Mouse (Mus musculus) myocyte (in vitro differentiated cells): ENCODE data around the gene Rspo1.
A peak's percentile ranks its signal among the peaks of the same experiment; 100 is the strongest.

ENCODE experiments used
- MAX ChIP-seq: IDR thresholded peaks from one replicate; pipeline ENCODE4 v1.6.1; 2011; ENCODE audit warnings: low read depth, mild to moderate bottlenecking, control low read depth
- MYOD1 ChIP-seq, 3 experiments: IDR thresholded peaks; one replicate each; pipeline ENCODE4 v1.6.1; 2011; ENCODE audit warnings: control low read depth in 2 of 3, low read depth in 2 of 3, mild to moderate bottlenecking in 2 of 3, moderate library complexity in 1 of 3; ENCODE audit not compliant: insufficient read length in 2 of 3, control insufficient read depth in 1 of 3
- MYOG ChIP-seq, 3 experiments: IDR thresholded peaks; one replicate each; pipeline ENCODE4 v1.6.1; 2011; ENCODE audit warnings: control low read depth in 2 of 3, low read depth in 2 of 3, mild to moderate bottlenecking in 2 of 3; ENCODE audit not compliant: insufficient read length in 2 of 3, control insufficient read depth in 1 of 3, insufficient read depth in 1 of 3
- POLR2A ChIP-seq: IDR thresholded peaks from one replicate; pipeline ENCODE4 v1.6.1; 2011; ENCODE audit warnings: low read depth, mild to moderate bottlenecking, control low read depth, moderate library complexity; ENCODE audit not compliant: insufficient read length
- POLR2AphosphoS2 ChIP-seq: IDR thresholded peaks from one replicate; pipeline ENCODE4 v1.6.1; 2011; ENCODE audit warnings: low read depth, control low read depth; ENCODE audit not compliant: insufficient read length
- REST ChIP-seq: IDR thresholded peaks from one replicate; pipeline ENCODE4 v1.6.1; 2011; ENCODE audit warnings: mild to moderate bottlenecking, control low read depth, moderate library complexity; ENCODE audit not compliant: insufficient read depth, insufficient read length
- TCF12 ChIP-seq: IDR thresholded peaks from one replicate; pipeline ENCODE4 v1.6.1; 2011; ENCODE audit warnings: mild to moderate bottlenecking, control low read depth; ENCODE audit not compliant: poor library complexity, insufficient read depth, severe bottlenecking
- TCF3 ChIP-seq: IDR thresholded peaks from one replicate; pipeline ENCODE4 v1.6.1; 2011; ENCODE audit warnings: low read depth, control low read depth; ENCODE audit not compliant: insufficient read length
- USF1 ChIP-seq: IDR thresholded peaks from one replicate; pipeline ENCODE4 v1.6.1; 2011; ENCODE audit warnings: low read depth, mild to moderate bottlenecking, control low read depth, moderate library complexity

GRCm38 (mm10) chr4:125029891-125030614 is 43.8 kb downstream of the Rspo1 start:
- TF ChIP-seq TCF3 (no peak), POLR2A (peak; percentile 97), USF1 (no peak), MYOG (IDR thresholded peaks at IDR 0.05; ENCODE audit: control insufficient read depth in 1 of 3, insufficient read depth in 1 of 3, insufficient read length in 2 of 3, low read depth in 2 of 3) (peak in 1 of 3 experiments; percentile 7), MAX (no peak), MYOD1 (IDR thresholded peaks at IDR 0.05; ENCODE audit: control insufficient read depth in 1 of 3, insufficient read length in 2 of 3, low read depth in 2 of 3) (peak in 1 of 3 experiments; percentile 35), POLR2AphosphoS2 (peak; percentile 97), TCF12 (no peak), REST (no peak)
